Mouse (Mus musculus) hindbrain, embryonic 15.5 days (tissue): ENCODE data around the gene Pacs2. TPM values are rescaled to one million over a fixed set of nuclear protein-coding genes. Genes with fewer than 3 reads are reported as not detected.

Experiments
- ATAC-seq: fragments of 200-750 bp; cut with Nextera tagmentation; 2 replicates; pipeline ENCODE4 v1.8.0; 2017; ENCODE audit warnings: low read depth, moderate number of reproducible peaks, moderate TSS enrichment; ENCODE audit not compliant: low FRiP score
- H3K27ac ChIP-seq: fragments of 300-500 bp; sonication (generic); replicated peaks from 2 replicates; pipeline ENCODE4 v1.5.1; 2015; ENCODE audit warnings: mild to moderate bottlenecking, inconsistent platforms
- H3K27me3 ChIP-seq: fragments of 300-500 bp; sonication (generic); 2 replicates; pipeline ENCODE4 v1.6.1; 2015; ENCODE audit warnings: control low read depth, inconsistent platforms
- H3K36me3 ChIP-seq: fragments of 300-500 bp; sonication (generic); 2 replicates; pipeline ENCODE4 v1.6.1; 2015; ENCODE audit warnings: control low read depth, inconsistent platforms
- H3K4me1 ChIP-seq: fragments of 300-500 bp; sonication (generic); replicated peaks from 2 replicates; pipeline ENCODE4 v1.6.1; 2015; ENCODE audit warnings: control low read depth, inconsistent platforms
- H3K4me2 ChIP-seq: fragments of 300-500 bp; sonication (generic); 2 replicates; pipeline ENCODE4 v1.6.1; 2015; ENCODE audit warnings: moderate library complexity, mild to moderate bottlenecking, inconsistent platforms
- H3K4me3 ChIP-seq: fragments of 300-500 bp; sonication (generic); 2 replicates; pipeline ENCODE4 v1.5.1; 2015; ENCODE audit warnings: mild to moderate bottlenecking, inconsistent platforms
- H3K9ac ChIP-seq: fragments of 300-500 bp; sonication (generic); 2 replicates; pipeline ENCODE4 v1.6.1; 2015; ENCODE audit warnings: inconsistent platforms
- H3K9me3 ChIP-seq: fragments of 300-500 bp; sonication (generic); 2 replicates; pipeline ENCODE4 v1.6.1; 2016; ENCODE audit warnings: control low read depth, inconsistent platforms
- WGBS: fragments of 180-500 bp; shearing (Covaris S2); methylation state at CpG from one replicate; pipeline ENCODE4 v1.1.7; 2015; 5-methylcytosine and 5-hydroxymethylcytosine counted together
- polyA plus RNA-seq: library from polyadenylated mRNA; unstranded; fragments of >200 nt; fragmentation: Nextera tagmentation; extraction: Ambion mirVana; gene quantifications from 2 replicates; pipeline ENCODE4 v1.2.1, GENCODE M21; 2015

Gene Pacs2
- polyA plus RNA-seq: 30.2 and 32.3 TPM in 2 replicates

DNA sequence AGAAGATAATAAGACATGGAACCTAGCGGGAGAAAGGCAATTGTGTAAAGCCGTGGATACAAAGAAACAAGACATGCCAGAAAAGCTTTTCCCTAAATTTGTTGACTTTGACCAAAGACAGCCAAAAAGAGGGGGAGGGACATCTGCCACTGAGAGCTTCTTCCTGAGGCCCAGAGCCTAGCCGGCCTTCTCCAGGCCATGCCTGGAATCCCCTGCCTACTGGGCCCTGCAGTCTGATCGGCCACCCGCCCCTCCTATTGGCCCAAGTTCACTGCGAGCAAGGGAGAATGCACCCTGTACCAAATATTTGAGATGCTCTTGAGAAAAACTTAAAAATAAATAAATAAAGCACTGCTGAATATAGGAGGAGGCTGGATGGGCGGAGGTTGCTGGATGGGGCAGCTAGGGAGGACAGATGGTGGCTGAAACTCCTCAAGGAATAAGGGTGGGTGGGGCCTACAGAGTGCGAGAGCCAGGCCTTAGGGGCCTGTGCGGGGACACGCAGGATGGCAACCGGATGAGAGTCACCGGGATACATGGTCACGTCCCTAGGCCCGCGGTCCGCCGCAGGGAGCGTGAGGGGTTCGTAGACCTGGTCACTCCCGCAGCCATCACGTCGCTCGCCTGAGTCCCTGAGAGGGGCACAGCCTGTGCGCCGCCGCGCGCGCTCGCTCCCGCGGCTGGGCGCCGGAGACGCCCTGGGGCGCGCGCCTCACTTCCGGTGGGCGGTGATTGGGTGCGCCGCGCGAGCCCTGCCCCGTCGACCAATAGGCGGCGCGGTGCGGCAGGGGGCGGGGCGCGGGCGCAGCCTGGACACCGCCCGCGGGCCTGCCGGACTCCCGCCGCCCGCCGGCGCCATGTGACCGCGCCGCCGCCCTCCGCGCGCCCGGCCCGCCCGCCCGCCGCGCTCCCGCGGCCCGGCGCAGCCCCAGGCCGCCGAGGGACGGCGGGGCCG is at the start of gene Pacs2:
Pacs2 (plus strand) TSS at position 905 of the 955 bp plus-strand sequence.
- Histone ChIP-seq H3K36me3 (no peaks in the 10 kb centered on the region; the same call in 1 of the 2 replicates), H3K27ac (peak within 1 kb of the TSS; percentile 96), H3K4me1 (peaks cover 51% of the 10 kb centered on the region), H3K4me3 (peak within 1 kb of the TSS; percentile 99), H3K9me3 (no peaks in the 10 kb centered on the region), H3K4me2 (peak within 1 kb of the TSS; percentile 74), H3K27me3 (no peaks in the 10 kb centered on the region), H3K9ac (peak within 1 kb of the TSS; percentile 97)
- peak; percentile 89 for ATAC-seq
- WGBS: 2% methylated on average over 57 of the region's 85 CpGs

DNA sequence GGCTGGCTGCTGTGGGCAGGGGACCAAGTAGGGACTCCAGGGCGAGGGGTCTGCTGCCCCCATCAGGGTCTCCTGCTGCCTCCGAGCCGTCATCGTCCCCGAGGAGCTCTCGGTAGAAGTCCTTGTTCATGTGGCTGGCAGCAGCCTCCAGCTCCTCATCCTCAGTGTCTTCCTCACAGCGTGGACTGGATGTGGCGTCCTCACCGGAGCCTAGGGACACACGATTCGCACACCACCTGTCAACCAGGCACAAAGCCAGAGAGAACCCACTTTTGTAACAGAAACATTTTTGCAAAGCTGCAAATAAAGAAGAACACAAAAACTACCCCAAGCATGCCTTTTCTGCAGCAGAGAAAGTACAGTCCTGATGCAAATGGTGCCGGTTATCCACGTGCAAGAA is 48.5 kb upstream of the Pacs2 start:
- WGBS: 89% methylated on average over 13 of the region's 13 CpGs

DNA sequence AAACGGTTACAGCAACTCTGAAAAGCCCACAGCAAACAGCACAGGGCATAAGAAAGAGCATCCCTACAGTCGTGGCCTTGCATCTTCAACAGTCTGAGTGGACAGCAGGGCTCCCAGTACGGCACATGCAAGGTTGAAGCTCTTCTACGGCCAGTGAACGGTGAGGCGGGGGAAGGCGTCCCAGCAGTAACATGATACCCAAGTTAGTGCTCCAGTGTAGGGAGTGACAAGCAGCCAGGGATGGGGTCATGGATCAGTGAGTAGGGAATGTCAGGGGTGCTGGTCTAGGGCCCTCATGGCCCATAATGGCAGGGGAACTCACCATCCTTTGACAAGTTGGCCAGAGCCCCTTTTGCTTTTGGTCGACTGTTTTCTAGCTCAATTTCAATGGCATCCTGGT is 45.4 kb upstream of the Pacs2 start:
- Histone ChIP-seq H3K27ac (no peak overlapping the region), H3K4me3 (no peak overlapping the region), H3K4me1 (no peaks in the 10 kb centered on the region), H3K9ac (no peak overlapping the region), H3K36me3 (peaks cover 92% of the 10 kb centered on the region), H3K9me3 (no peaks in the 10 kb centered on the region), H3K27me3 (no peaks in the 10 kb centered on the region), H3K4me2 (no peak overlapping the region)
- ATAC-seq: no peak
- WGBS: 80% methylated on average over 8 of the region's 8 CpGs

More for the DNA sequence above, 48.5 kb upstream of the Pacs2 start:
- Histone ChIP-seq H3K9me3 (no peaks in the 10 kb centered on the region), H3K4me3 (no peak overlapping the region), H3K4me2 (no peak overlapping the region), H3K4me1 (no peaks in the 10 kb centered on the region), H3K27me3 (no peaks in the 10 kb centered on the region), H3K36me3 (peaks cover 94% of the 10 kb centered on the region), H3K27ac (no peak overlapping the region), H3K9ac (no peak overlapping the region)
- ATAC-seq: no peak

DNA sequence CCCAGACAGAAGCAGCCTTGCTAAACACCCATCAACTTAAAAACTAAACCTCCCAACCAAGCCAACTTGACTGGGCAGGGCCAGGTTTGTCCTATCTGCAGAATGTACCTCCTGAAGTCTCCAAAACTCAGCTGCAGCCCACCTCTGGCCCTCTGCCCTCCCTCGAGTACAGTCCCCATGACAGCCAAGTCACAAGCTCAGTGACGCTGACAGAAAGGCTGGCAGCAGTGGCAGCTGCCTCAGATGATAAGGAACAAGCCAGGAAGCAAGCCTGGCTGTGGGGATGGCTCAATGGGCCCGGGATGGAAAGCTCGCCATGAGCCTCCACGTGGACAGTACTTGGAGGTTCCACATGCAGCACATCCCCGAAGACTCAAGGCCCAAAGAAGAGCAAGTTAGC is 44.7 kb upstream of the Pacs2 start:
- Histone ChIP-seq H3K9ac (no peak overlapping the region), H3K27ac (no peak overlapping the region), H3K4me1 (no peaks in the 10 kb centered on the region), H3K4me2 (no peak overlapping the region), H3K4me3 (no peak overlapping the region), H3K9me3 (no peaks in the 10 kb centered on the region), H3K27me3 (no peaks in the 10 kb centered on the region), H3K36me3 (peaks cover 88% of the 10 kb centered on the region)
- no peak for ATAC-seq
- WGBS: 96% methylated on average over 6 of the region's 6 CpGs

DNA sequence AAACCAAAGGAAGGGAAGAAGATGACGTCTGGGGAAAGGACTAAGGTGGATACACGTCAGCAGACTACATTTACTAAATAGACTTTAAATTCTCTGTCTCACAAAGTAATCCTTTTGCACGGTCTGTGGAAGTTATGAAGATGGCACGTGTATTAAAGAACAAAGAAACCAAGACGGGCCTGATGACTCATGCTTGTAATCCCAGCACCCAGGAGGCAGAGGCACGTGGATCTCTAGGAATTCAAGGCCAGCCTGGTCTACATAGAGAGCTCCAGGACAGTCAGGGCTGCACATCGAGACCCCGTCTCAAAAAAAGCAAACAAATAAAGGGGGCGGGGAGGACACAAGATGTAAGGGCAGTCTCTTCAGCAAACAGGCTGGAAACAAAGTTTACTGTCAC is 39.6 kb upstream of the Pacs2 start:
- ATAC-seq: no peak
- Histone ChIP-seq H3K27me3 (no peaks in the 10 kb centered on the region), H3K9me3 (no peaks in the 10 kb centered on the region), H3K36me3 (peaks cover 57% of the 10 kb centered on the region), H3K27ac (no peak overlapping the region), H3K4me3 (no peak overlapping the region), H3K9ac (no peak overlapping the region), H3K4me2 (no peak overlapping the region), H3K4me1 (peaks cover 26% of the 10 kb centered on the region)
- 92% methylated on average over 9 of the region's 9 CpGs for WGBS

DNA sequence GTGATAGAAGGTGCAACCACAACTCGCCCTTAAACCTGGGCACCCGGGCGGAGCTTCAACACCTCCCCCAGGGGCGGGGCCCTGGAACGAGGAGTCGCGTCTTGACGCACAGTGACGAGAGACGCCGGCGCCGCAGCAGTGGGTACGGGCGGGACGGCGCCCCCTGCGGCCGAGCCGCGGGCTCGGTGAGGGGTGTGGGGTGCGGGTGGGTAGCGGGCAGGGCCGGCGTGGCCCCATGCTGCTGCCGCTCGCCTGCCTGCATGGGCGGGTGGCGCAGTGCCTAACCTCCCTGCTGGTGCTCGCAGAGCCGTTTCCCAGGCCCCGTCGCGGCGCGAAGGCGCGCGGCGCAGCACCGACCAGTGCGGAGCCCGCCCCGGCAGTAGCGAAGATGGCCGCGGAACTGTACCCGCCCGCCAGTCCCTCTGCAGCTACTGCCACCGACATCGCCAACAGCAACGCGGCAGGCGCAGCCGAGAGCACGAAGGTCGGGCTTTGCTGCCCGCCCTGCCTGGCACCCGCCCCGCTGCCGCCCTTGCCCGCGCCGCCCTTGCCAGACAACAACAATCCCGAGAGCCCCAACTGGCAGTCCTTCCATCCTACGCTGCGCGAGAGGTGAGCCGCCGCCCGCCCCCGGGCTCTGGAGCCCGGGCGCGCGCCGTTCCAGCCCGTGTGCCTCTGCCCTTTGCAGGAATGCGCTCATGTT is 37.8 kb upstream of the Pacs2 start, which contains the start of gene Btbd6:
Btbd6 (plus strand) TSS at position 112 of the 703 bp plus-strand sequence.
- H3K4me1 ChIP-seq: peaks cover 29% of the 10 kb centered on the region
- no peaks in the 10 kb centered on the region for H3K9me3 ChIP-seq
- WGBS: under 1% methylated on average over 72 of the region's 80 CpGs
- peak within 1 kb of the TSS; percentile 75 for H3K4me3 ChIP-seq
- H3K27ac ChIP-seq: peak within 1 kb of the TSS; percentile 94
- H3K27me3 ChIP-seq: no peaks in the 10 kb centered on the region
- ATAC-seq: peak; percentile 95
- H3K9ac ChIP-seq: peak within 1 kb of the TSS; percentile 89
- peaks cover 60% of the 10 kb centered on the region for H3K36me3 ChIP-seq
- H3K4me2 ChIP-seq: peak within 1 kb of the TSS; percentile 90

DNA sequence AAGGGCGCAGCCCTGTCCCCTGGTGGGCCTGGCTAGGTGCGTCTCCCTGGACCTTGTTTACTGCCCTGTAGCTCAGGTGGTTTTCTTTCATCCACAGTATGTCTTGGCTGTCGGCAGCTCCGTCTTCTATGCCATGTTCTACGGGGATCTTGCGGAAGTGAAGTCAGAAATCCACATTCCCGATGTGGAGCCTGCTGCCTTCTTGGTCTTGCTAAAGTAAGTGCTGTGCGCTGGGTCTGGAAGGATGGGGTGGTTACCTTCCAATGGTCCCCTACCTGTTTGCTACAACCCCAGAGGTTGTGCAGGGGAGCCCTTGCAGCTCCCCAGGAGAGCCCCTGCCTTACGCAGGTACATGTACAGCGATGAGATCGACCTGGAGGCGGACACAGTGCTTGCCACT is 37.2 kb upstream of the Pacs2 start:
- ATAC-seq: no peak
- Histone ChIP-seq H3K4me3 (peak overlapping the region; percentile 75), H3K4me1 (peaks cover 29% of the 10 kb centered on the region), H3K9ac (peak overlapping the region; percentile 89), H3K36me3 (peaks cover 56% of the 10 kb centered on the region), H3K27me3 (no peaks in the 10 kb centered on the region), H3K9me3 (no peaks in the 10 kb centered on the region), H3K27ac (peak overlapping the region; percentile 94), H3K4me2 (peak overlapping the region; percentile 90)
- WGBS: 45% methylated on average over 12 of the region's 12 CpGs

DNA sequence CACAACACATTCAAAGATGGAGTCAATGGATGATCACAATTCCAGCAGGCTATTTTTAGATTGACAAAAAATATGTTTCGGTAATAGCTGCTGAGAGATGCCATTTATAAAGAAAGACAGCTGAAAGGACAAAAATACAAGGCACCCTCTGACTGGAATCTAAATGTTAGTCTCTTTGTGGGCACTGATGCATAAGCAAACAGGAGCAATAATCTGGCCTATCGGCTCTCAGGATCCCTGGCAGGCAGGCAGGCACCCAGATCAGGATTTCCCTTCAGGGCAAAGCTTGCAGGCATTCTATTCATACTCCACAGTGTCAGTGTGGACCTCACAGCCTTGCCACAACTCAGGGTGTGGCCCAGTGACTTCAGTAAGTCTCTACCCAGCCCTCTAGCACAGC is 32.3 kb upstream of the Pacs2 start:
- Histone ChIP-seq H3K4me2 (no peak overlapping the region), H3K9me3 (no peaks in the 10 kb centered on the region), H3K4me1 (peaks cover 17% of the 10 kb centered on the region), H3K27me3 (no peaks in the 10 kb centered on the region), H3K9ac (no peak overlapping the region), H3K27ac (no peak overlapping the region), H3K36me3 (peaks cover 67% of the 10 kb centered on the region), H3K4me3 (no peak overlapping the region)
- ATAC-seq: no peak
- WGBS: 60% methylated on average over 2 of the region's 2 CpGs

DNA sequence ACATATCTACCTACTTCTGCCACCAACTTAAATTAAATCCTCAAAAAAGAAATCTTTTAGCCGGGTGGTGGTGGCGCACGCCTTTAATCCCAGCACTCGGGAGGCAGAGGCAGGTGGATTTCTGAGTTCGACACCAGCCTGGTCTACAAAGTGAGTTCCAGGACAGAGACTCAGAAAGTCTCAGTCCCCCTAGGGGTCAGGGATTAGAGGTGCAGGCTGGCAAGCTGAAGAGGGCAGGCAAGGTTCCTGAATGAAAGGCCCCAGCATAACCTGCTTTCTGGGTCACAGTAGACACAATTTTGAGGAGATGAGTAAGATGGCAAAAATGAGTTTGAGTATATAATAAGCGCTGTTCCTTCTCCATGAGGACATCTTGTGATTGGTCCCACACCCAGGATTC is 29.0 kb upstream of the Pacs2 start:
- Histone ChIP-seq H3K9me3 (no peaks in the 10 kb centered on the region), H3K27me3 (no peaks in the 10 kb centered on the region), H3K27ac (no peak overlapping the region), H3K9ac (no peak overlapping the region), H3K4me2 (no peak overlapping the region), H3K4me1 (0 out of 2 replicates have a peak, but pooled peaks cover 3% of the 10 kb centered on the region), H3K36me3 (peaks cover 52% of the 10 kb centered on the region), H3K4me3 (no peak overlapping the region)
- WGBS: 93% methylated on average over 6 of the region's 6 CpGs
- no peak for ATAC-seq

DNA sequence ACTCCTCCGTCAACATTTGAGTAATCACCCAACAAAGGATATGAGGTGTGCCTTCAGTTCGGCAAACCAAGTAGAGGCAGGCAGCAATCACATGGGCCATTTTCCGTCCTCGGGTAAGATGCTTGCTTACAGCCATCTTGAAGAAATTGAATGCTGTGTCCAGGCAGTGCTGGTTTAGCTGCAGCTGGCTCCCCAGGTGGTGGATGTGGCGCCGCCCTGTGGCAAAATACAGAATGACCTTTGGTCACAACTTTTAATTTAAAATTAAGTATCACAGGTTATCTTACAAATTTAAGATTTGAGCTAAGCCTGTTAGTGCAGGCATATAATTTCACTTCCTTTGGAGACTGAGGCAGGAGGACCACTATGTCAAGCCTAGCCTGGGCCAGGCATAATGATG is 26.4 kb upstream of the Pacs2 start:
- 77% methylated on average over 6 of the region's 6 CpGs for WGBS
- Histone ChIP-seq H3K4me3 (no peak overlapping the region), H3K9ac (no peak overlapping the region), H3K4me2 (no peak overlapping the region), H3K9me3 (no peaks in the 10 kb centered on the region), H3K4me1 (no peaks in the 10 kb centered on the region), H3K27ac (no peak overlapping the region), H3K36me3 (peaks cover 43% of the 10 kb centered on the region), H3K27me3 (no peaks in the 10 kb centered on the region)
- no peak for ATAC-seq

DNA sequence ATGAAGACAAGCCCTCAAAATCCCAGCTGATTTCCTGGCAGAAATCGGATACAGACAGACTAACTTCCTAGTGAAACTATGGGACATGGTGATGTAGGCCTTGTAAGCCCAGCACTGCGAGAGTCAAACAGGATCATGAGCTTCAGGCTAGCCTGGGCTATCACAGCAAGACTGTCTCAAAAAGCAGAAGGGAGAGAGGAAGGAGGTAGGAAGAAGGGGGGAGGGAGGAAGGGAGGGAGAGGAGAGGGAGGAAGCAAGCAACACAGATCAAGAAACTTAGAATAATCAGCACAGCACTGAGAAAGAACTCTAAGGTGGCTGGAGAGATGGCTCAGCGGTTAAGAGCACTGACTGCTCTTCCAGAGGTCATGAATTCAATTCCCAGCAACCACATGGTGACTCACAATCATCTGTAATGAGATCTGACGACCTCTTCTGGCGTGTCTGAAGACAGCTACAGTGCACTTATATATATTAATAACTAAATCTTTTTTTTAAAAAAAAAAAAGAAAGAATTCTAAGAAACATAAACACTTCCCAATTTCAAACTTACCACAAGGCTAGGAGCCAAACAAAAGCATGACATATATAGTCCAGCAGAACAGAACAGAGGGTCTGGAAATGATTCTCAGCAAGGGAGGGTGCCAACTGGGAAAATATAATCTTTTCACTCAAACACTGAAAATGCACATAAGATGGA is 23.5 kb upstream of the Pacs2 start:
- Histone ChIP-seq H3K4me2 (no peak overlapping the region), H3K27ac (no peak overlapping the region), H3K4me1 (no peaks in the 10 kb centered on the region), H3K9ac (no peak overlapping the region), H3K36me3 (peaks cover 23% of the 10 kb centered on the region), H3K9me3 (no peaks in the 10 kb centered on the region), H3K27me3 (no peaks in the 10 kb centered on the region), H3K4me3 (no peak overlapping the region)
- ATAC-seq: no peak
- WGBS: 79% methylated on average over 5 of the region's 5 CpGs
